Mouse (Mus musculus): ENCODE data around the gene Ap3d1. TPM values are rescaled to one million over a fixed set of nuclear protein-coding genes. Genes with fewer than 3 reads are reported as not detected.

Ap3d1 gene
- total RNA-seq, 1 experiment from 2014 or later: 33.6 TPM

DNA sequence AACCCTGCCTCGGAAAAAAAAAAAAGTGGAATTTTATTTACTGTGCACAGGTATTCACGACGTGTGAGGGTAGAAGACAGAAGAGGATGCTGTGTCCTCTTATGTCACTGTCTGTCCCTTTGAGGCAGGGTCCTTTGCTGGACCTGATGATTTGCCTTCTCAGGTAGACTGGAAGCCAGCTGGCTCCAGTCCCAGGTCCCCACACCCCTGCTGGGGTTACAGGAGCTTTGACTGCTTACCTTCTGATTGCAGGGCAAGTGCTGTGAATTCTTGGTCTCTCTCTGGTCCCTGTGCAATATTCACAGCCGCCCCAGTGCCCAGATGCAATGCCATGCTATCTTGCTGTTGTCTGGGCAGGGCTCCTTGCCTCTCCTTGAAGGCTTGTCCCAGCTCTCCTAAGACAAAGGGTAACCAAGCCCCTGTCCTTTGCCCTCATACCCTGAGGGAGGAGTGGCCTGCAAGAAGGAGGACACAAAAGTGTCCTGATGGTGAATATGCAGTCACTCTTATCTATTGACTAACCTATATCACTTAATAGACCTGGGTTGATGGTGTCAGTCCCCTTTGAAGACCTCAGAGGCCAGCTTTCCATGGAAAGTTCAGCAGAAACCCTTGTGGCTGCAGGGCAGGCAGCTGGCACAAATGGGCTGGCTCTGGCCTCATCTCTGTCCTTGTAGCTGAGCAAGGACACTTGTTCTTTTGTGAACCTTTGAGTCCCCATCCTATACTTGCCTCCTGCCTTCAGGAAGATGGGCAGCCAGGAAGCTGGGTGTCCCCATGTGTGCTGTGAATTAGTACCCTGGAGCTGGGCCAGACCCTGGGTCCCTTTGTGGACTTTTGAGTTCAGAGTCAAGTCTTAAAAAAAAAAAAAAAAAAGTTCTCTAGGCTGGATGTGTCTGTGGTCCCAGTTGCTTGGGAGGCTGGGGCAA lies 18.8 kb upstream of the Ap3d1 start:
- no peak for ATAC-seq (replicated peaks; ENCODE audit: low read depth, poor library complexity, severe bottlenecking)

DNA sequence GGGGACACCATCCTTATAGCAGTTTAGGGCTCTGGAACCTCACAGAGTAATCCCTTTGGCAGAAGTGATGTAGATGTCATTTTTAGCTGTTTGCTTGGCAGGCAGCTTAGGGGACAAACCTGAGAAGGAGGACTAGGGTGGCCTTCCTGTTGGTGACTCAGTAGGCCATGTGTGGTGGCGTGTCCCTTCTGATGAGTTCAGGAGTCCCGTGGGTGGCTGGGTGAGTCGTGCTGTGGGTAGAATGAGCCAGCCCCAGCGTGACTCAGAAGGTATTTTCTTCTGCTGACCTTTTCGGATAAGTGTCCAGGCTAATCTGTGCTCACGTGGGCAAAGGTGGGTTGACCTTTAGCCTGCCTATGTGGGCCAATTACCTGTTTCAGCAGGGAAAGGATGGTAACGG lies 16.6 kb upstream of the Ap3d1 start:
- ATAC-seq (replicated peaks; ENCODE audit: low read depth, poor library complexity, severe bottlenecking): no peak

DNA sequence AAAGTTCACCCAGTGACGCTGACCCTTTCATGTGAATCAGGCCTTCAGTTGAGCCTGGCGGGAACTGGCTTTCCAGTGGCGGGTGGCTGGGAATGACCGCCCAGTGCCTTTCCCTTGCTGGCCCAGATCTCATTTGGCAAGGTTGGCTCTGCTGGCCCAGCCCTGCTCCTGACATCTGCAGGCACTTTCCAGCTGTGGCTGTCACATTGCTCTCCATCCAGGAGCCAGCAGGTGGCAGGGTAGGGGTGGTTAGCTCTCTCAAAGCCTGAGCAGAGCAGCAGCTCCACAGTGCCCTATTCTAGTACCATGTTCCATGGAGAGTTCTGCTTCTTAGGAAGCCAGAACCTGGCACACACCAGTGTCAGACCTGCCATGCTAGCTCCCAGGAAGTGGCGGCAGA lies 15.7 kb upstream of the Ap3d1 start:
- ATAC-seq (replicated peaks; ENCODE audit: low read depth, poor library complexity, severe bottlenecking): peak; percentile 75

DNA sequence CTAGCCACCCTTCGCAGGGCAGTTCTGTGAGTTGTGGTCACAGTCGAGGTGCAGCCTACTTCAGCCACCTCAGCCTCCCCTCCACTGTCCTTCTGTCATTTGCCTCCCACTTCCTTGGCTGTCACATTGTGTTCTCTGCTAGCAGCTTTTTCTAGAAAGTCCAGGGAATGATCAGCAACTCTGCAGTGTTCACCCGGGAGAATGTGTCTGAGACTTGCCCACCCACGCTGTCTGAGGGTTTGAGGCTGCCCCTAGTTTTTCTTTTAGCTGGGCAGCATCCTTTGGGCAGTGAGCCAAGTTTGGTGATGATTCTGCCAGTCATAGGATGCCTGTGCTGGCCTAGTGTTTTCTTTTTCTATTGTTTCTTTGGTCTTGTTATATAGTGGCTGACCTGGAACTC lies 14.9 kb upstream of the Ap3d1 start:
- no peak for ATAC-seq (replicated peaks; ENCODE audit: low read depth, poor library complexity, severe bottlenecking)

DNA sequence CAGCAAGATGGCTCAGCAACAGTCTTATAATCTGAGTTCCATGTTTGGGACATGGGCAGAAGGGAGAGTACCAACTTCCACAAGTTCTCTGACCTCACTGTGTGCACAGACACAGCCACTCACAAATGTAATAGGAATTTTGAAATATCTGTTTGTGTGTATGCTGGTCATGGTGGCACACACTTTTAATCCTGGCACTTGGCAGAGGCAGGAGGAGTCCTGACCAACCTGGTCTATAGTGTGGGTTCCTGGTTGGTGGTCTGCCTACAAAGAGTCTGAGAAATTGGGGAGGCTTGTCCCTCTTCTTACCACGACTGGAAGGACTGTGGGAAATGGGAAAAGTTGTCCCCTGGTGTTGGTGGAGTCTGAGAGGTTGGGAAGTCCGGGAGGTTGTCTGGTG lies 14.4 kb upstream of the Ap3d1 start:
- ATAC-seq (replicated peaks; ENCODE audit: low read depth, poor library complexity, severe bottlenecking): no peak

DNA sequence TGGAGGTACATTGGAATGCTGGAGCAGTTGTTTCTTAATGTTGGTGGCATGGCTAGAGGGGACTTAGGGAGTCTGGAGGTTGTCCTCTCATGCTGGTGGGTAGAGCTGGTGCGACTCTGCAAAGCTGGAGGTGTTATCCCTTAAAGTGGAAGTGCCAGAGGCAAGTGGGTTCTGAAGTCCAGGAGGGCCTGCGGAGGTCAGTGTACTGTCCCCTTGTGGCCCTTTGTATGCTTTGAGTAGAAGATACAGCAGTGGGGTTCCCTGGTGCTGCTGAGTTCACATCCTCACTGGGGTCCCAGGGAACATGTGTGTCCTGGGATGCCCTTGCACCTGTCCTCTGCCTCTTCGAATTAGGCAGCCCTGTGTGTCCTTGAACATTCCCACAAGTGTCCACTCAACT lies 14.0 kb upstream of the Ap3d1 start:
- no peak for ATAC-seq (replicated peaks; ENCODE audit: low read depth, poor library complexity, severe bottlenecking)

DNA sequence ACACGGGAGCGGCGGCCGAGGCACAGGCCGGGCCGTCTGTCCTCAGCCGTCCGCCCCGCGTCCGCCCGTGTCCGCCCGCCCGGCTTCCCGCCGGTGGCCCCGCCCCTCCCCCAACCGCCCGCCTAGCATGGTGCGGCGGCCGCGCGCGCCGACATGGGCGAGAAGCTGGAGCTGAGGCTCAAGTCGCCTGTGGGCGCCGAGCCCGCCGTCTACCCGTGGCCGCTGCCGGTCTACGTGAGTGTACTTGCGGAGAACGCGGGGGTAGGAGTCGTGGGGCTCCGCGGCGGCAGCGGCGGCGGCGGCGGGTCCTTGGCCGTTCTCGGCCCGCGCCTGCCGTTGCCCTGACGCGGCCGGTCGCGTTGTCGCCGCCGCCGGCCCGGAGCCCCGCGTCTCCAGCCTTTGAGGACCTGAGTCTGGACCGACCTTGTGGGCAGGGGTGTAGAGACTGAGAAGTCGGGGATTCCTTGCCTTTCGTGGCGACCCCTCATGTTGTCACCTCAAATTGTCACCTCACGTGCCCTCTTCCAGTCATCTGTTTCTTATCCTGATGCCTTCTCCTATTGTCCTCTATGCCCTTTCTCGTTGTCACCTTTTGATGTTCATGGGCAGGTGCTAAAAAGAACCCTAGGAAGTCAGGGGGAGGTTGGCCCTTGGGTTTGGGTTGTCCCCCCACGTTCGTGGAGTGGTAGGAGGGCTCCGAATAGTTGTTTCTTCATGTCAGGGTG lies 13.4 kb upstream of the Ap3d1 start:
- no peak for ATAC-seq (replicated peaks; ENCODE audit: low read depth, poor library complexity, severe bottlenecking)

DNA sequence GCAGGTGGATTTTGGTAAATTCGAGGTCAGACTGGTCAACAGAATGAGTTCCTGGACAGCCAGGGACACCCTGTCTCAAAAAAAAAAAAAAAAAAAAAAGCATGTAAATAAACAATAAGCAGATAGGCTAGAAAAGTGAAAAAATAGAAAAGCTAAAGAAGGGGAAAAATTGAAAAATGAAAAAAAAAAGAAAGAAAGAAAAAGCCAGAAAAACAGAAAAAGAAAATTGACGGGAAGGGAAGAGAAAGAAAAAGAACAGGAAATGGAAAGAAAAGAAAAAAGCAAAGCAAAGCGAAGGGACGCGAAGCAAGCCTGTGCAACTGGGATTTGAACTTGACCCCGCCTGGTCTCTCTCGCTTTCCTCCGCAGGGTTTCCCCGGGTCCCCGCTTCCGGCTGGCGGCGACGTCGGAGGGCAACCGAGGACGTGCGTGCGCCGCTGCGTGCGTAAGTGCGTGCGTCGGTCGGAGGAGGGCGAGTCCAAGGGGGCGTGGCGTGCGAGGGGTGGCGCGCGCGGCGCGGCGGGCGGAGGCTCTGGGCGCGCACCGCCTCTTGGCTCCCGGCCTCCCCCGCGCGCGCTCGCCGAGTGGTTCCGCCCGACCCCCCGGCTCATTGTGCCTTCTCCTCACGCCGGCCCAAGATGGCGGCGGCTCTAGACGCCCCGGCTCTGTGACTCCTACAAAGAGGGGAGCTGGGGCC lies 12.7 kb upstream of the Ap3d1 start, which contains the start of gene Dot1l:
Gene Dot1l (plus strand): TSS at position 613 of the 697 bp plus-strand sequence.
- peak; percentile 59 for ATAC-seq (replicated peaks; ENCODE audit: low read depth, poor library complexity, severe bottlenecking)

DNA sequence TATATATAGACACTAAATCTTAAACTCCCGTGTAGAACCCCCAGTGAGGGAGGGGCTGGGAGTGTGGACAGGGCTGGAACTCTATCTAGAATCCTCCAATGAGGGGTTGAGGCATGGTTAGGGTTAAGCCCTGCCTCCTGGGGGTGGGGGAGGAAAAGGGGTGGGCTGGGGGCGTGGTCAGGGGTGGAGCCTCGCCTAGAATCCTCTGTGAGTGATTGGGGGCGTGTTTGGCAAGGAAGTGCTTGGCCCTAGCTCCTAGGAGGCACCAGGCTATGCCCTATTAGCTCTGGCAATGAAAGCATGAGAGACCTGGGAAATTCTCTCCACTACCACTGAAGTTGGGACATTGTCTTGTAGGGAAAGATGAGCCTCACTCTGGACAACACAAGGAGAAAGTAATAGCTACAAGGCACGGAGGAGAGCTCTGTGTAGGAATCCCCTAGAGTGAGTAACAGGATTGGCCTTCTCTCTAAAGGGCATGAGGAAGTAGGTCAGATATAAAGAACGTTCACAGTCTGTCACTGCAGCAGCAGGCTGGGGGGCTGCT lies 10.1 kb upstream of the Ap3d1 start:
- ATAC-seq (replicated peaks; ENCODE audit: low read depth, poor library complexity, severe bottlenecking): peak; percentile 59

DNA sequence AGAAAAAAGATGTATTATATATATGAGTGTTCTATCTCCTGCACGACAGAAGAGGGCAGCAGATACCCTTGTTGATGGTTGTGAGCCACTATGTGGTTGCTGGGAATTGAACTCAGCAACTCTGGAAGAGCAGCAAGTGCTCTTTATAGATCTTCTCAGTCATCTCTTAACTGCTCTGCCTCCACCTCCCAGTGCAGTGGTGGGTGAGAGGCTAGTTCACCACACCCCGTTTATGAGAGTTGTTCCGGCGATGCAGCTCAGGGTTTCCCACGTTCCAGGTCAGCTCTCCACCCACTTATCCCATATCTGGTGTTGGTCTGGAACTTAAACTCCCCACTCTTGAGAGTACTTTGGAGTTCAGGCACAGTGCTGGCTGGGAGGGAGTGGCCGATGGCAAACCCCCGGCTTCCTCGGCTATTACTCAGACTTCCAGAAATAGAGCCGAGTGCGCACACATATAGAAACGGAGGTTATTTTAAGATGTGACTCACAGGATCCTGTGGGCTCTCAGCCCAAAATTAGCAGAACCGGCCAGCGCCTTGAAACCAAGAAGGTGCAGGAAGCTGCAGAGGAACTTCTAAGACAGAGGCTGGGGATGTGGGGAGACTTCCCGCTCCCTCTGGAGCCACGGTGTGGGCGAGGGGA lies 9.2 kb upstream of the Ap3d1 start:
- peak; percentile 55 for ATAC-seq (replicated peaks; ENCODE audit: low read depth, poor library complexity, severe bottlenecking)

DNA sequence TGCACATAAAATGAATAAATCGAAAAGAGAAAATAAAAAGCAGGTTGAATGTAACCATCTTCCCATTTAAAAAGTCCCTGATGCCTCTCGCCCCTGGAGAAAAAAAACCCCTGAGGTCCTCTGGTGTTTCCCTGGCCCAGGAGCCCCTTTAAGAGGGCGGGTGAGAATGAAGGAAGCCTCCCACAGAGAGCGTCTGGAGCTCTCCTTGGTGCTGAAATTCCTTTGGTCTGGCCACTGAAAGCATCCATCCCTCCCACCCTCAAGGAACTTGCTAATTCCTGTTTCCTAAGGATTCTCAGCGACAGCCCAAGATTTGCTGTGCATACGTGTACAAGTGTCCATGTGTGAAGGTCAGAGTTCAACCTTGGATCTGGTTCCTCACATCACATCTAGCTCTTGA lies 6.5 kb upstream of the Ap3d1 start:
- ATAC-seq (replicated peaks; ENCODE audit: low read depth, poor library complexity, severe bottlenecking): 0 out of 2 replicates have a peak, but pooled peaks have one; percentile 16

DNA sequence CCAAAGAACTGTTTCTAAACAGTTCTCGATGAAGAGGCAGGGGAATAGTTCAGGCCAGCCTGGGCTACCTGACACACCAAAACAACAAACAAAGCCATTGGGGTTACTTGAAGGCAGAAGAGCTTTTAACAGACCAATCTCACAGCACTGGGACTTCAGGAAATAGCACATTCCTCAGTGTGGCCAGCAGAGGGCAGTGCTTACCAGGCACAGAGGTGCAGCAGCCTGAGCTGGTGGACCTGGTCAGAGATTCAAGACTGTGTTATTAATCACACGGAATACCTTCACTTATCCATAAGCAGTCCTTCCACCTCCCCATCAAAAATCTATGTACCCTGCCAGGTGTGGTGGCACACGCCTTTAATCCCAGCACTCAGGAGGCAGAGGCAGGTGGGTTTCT lies 5.3 kb upstream of the Ap3d1 start:
- ATAC-seq (replicated peaks; ENCODE audit: low read depth, poor library complexity, severe bottlenecking): peak; percentile 31; the same call in 1 of the 2 replicates

DNA sequence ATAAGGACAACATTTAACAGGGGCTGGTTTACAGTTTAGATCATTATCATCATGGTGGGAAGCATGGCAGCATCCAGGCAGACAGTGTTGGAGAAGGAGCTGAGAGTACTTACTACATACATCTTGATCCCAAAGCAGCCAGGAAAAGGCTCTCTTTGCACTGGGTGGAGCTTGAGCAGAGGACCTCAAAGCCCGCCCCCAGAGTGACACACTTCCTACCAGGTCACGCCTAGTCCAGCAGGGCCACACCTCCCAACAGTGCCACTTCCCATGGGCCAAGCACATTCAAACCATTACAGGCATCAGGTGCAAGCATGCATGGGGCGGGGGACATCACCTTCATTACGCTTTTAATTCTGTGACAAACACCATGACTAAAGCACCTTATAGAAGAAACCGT lies 2.2 kb upstream of the Ap3d1 start:
- peak; percentile 46 for ATAC-seq (replicated peaks; ENCODE audit: low read depth, poor library complexity, severe bottlenecking)

DNA sequence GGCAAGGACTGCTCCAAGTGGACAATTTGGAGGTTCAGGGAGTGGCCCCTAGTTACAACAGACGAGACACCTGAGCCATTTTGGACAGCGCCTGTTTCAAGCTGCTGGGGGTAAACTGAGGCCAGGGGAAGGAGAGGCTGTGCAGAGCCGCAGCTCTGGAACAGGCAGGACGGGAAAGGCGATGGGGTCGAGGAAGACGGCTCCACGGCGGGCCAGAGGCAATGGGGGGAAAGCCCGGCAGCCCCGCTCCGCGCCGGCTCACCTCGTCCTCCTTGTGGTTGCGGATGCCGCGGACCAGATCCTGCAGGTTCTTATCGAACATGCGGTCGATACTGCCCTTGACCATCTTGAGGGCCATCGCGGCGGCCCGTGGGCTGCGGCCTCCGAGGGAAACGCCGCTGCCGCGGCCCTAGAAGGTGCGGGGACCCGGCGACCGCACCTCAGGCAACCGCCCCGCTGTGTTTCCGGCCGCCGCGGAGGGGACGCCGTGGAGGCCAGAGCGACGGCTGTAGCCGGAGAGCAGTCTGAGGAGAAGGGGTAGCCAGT lies 357 bp downstream of the Ap3d1 start:
- no peak for ATAC-seq (replicated peaks; ENCODE audit: low read depth, poor library complexity, severe bottlenecking)

DNA sequence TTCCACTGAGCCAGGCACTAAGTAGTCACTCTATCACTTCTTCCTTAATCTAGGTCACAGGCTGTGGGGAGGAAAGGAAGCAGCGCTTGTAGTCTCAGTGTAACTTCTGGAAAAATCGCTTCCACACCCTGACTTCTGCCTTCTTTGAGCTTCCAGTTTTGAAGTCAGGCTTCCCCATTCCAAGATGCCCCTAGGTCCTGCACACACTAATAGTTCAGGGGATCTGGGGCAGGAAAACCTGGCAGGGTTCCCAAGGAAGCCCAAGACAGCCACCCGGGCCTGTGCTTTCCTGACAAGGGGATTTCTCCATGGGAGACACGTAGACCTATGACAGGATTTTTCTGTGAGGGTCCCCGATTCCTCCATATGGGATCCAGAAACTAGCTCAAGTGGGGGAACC lies 918 bp downstream of the Ap3d1 start:
- ATAC-seq (replicated peaks; ENCODE audit: low read depth, poor library complexity, severe bottlenecking): no peak

DNA sequence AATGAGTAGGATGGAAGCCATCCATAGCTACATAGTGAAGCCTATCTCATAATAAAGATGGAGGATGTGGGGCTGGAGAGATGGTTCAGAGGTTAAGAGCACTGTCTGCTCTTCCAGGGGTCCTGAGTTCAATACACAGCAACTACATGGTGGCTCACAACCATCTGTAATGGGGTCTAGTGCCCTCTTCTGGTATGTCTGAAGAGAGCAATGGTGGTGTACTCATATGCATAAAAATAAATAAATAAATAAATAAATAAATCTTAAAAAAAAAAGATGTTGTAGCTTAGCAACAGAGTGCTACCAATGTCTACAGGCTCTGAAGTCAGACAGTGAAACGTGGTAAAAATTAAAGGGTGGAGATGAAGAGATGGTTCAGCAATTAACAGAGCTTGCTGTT lies 3.4 kb downstream of the Ap3d1 start:
- no peak for ATAC-seq (replicated peaks; ENCODE audit: low read depth, poor library complexity, severe bottlenecking)

DNA sequence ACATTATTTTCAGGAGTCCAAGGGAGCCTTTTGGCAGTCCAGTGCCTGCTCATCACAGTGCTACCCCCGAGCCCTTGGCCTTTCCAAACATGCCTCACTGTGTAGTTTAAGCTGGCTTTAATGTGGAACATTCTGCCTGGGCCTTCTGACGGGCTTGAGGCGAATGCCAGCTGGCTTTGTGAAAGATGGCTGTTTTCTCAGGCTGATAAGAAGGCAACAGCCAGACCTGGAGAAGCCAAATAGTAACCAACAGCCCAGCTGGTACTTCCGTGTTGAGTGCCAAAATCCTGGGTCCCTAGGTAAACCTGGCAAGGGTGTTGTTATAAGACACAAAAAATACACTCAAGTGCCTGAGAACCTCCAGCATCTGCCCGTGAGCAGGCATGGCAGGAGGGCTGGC lies 5.3 kb downstream of the Ap3d1 start:
- ATAC-seq (replicated peaks; ENCODE audit: low read depth, poor library complexity, severe bottlenecking): no peak

DNA sequence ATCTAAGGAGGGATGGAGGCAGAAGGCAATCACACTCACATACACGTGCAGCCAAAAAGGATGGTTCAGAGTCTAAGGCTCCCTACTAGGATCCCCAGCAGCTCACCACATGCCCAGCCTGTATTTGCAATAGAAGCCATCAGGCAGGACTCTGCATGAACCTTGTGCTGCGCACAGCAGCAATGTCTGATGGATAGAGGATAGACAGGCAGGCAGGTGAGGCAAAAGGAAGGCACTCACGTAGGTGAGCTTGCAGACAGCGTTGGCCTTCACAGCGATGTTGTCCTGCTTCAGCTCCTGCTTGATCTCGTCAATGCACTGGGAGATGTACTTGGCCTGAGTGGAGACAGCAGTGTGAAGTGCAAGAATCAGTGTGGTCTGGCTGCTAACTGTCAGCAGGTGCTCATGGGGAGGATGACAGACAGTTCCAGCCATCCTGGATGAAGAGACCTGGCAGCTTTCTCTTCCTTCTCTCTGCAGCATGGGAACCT lies 9.4 kb downstream of the Ap3d1 start:
- no peak for ATAC-seq (replicated peaks; ENCODE audit: low read depth, poor library complexity, severe bottlenecking)

DNA sequence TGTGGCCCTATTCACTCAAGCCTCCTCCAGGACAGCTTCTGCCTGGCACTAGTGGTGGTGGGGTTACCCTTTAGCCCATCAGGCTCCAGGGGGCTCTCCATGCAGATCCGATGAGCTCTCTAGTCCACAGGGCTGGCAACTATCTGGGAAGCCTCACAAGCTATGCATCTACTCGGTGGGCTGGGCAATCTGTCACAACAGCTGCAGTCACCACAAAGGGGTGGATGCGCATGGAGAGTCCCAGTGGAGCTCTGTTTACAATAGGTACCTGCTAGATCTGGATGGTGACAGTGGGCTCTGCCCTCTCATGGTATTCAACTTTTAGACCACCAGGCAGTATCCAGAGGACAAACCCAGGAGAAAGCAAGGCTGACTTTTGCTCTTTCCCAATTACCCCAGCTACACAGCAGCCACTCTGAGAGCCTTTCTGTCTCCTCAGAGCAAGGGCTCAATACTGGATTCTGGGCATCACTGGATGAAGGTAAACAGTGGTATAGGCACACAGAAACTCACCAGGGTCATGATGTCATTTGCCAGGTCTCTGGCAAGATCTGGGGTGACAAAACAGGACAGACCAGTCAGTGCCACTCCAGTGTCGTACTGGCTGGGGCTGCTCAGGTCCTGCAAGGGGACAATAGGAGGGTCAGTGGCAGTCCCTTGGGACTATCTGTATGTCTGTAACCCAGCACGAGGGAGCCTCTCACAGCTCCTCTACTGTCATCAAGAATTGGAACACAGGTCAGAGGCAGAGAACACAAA lies 14.5 kb downstream of the Ap3d1 start:
- no peak for ATAC-seq (replicated peaks; ENCODE audit: low read depth, poor library complexity, severe bottlenecking)
